Mouse (Mus musculus) kidney, embryonic 14.5 days (tissue): ENCODE measurements around the gene Fut1. TPM values are rescaled to one million over a fixed set of nuclear protein-coding genes. Genes with fewer than 3 reads are reported as not detected.

ENCODE experiments used
- ATAC-seq: fragments of 200-750 bp; cut with Nextera tagmentation; 2 replicates; pipeline ENCODE4 v1.8.0; 2017; ENCODE audit warnings: moderate number of reproducible peaks, mild to moderate bottlenecking, moderate TSS enrichment, moderate library complexity; ENCODE audit not compliant: low FRiP score, low TSS enrichment
- H3K27ac ChIP-seq: fragments of 300-500 bp; sonication (generic); 2 replicates; pipeline ENCODE4 v1.5.1; 2014; ENCODE audit warnings: low read depth, mild to moderate bottlenecking, low read length, moderate library complexity, mixed read lengths
- H3K27me3 ChIP-seq: fragments of 300-500 bp; sonication (generic); 2 replicates; pipeline ENCODE4 v1.6.1; 2014; ENCODE audit warnings: mild to moderate bottlenecking, low read length; ENCODE audit not compliant: control insufficient read depth, insufficient read depth
- H3K36me3 ChIP-seq: fragments of 300-500 bp; sonication (generic); 2 replicates; pipeline ENCODE4 v1.6.1; 2014; ENCODE audit warnings: low read length, mixed read lengths; ENCODE audit not compliant: control insufficient read depth, insufficient read depth
- H3K4me1 ChIP-seq: fragments of 300-500 bp; sonication (generic); 2 replicates; pipeline ENCODE4 v1.6.1; 2014; ENCODE audit warnings: low read length, mixed read lengths; ENCODE audit not compliant: control insufficient read depth, insufficient read depth
- H3K4me2 ChIP-seq: fragments of 300-500 bp; sonication (generic); replicated peaks from 2 replicates; pipeline ENCODE4 v1.6.1; 2014; ENCODE audit warnings: low read depth, mild to moderate bottlenecking, low read length
- H3K4me3 ChIP-seq: fragments of 300-500 bp; sonication (generic); 2 replicates; pipeline ENCODE4 v1.5.1; 2014; ENCODE audit warnings: mild to moderate bottlenecking, low read length
- H3K9ac ChIP-seq: fragments of 300-500 bp; sonication (generic); 2 replicates; pipeline ENCODE4 v1.6.1; 2014; ENCODE audit warnings: low read depth, mild to moderate bottlenecking, low read length, moderate library complexity
- H3K9me3 ChIP-seq: fragments of 300-500 bp; sonication (generic); 2 replicates; pipeline ENCODE4 v1.6.1; 2016; ENCODE audit warnings: low read length; ENCODE audit not compliant: control insufficient read depth
- WGBS: fragments of 180-500 bp; shearing (Covaris S2); extraction: QIAGEN DNeasy Blood & Tissue Kit; methylation state at CpG from one replicate; pipeline ENCODE4 v1.1.7; 2014; 5-methylcytosine and 5-hydroxymethylcytosine counted together
- polyA plus RNA-seq: library from polyadenylated mRNA; unstranded; fragments of >200 nt; fragmentation: Nextera tagmentation; extraction: Ambion mirVana; gene quantifications from 2 replicates; pipeline ENCODE4 v1.2.1, GENCODE M21; 2014

Fut1 gene
- polyA plus RNA-seq, 1 experiment from 2014 or later = 0.14 TPM

DNA sequence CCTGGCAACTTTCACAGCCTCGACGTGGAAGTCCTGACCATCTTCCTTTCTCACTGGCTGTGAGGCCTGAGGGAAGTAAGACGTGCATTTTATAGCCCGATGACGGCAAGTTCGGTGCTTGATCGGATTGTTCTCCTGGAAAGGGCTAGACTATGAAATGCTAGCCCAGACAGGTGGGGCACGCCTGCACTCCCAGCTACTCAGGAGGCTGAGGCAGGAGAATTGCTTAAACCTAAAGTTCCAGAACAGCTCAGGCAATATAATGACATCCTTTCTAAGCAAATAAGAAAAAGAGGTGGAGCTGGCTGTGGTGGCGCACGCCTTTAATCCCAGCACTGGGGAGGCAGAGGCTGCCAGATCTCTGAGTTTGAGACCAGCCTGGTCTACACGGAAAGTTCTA, 6.4 kb downstream of the Fut1 start:
- H3K27me3 ChIP-seq = peaks cover 16% of the 10 kb centered on the region
- no peak for ATAC-seq
- H3K9ac ChIP-seq = no peak overlapping the region
- H3K4me1 ChIP-seq = peaks cover 4% of the 10 kb centered on the region; the same call in 1 of the 2 replicates
- no peak overlapping the region for H3K4me3 ChIP-seq
- no peaks in the 10 kb centered on the region for H3K9me3 ChIP-seq
- no peak overlapping the region for H3K4me2 ChIP-seq
- H3K36me3 ChIP-seq = no peaks in the 10 kb centered on the region
- WGBS = 95% methylated on average over 11 of the region's 11 CpGs
- H3K27ac ChIP-seq = no peak overlapping the region

DNA sequence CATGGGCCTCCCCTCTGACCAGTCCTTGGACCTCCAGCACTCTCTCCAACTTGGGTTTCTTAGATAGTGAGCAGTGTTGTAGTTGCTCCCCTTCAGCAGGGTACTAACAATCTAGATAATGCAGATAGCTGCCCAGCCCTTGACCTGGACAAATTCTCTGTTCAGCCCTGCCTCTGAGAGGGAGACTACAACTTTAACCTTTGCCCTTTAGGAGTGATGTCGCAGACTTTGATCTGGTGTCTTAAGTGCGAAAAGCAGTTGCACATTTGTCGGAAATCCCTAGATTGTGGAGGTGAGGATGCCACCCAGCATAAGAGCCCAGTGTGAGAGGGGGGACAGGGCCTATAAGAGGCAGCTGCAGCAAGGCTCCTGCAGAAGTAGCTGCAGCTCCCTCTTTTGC, 7.6 kb downstream of the Fut1 start:
- Histone ChIP-seq H3K27ac (no peak overlapping the region), H3K27me3 (peaks cover 9% of the 10 kb centered on the region; the same call in 1 of the 2 replicates), H3K9me3 (no peaks in the 10 kb centered on the region), H3K4me3 (no peak overlapping the region), H3K4me2 (no peak overlapping the region), H3K36me3 (no peaks in the 10 kb centered on the region), H3K4me1 (peaks cover 4% of the 10 kb centered on the region; the same call in 1 of the 2 replicates), H3K9ac (no peak overlapping the region)
- ATAC-seq = no peak
- 39% methylated on average over 3 of the region's 3 CpGs for WGBS

DNA sequence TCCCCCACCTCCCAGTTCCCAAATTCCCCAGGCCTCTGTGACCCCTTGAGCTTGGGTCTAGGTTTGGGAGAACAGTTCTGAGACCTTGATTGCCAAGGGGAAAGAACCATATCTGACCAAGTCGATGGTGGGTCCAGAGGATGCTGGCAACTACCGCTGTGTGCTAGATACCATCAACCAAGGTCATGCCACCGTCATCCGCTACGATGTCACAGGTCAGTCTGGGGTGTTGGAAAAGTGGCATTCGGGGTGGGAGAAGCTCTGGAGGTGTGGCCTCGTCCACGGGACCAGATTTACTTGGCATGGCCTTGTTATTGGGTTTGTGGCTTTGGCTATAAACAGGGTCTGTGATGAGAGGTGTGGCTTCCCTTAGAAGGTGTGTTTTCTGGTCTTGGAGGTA, 8.4 kb downstream of the Fut1 start:
- WGBS = 87% methylated on average over 8 of the region's 8 CpGs
- H3K4me3 ChIP-seq = no peak overlapping the region
- peaks cover 9% of the 10 kb centered on the region; the same call in 1 of the 2 replicates for H3K27me3 ChIP-seq

DNA sequence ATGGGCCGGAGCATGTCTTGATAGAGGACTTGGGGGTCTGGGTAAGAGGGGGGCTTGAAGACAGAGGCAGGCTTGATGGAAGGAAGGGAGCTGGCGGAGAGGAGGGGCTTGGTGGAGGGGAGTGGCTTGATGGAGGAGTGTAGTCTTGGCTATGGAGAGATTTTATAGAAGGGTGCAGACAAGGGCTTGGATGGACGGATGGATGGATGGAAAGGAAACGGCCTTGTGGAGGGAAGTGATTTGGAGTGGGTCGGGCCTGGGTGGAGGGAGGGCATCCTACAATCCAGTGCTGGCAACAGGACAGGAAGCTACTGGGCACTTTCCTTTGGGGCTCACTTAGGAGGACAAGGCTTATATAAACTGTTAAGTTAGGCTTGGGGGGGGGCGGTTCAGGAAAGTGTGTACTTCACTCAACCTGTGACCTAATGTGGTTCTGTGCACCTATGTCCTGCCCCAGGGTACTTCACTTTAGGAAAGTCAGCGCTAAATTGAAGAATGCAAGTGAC, 9.5 kb downstream of the Fut1 start:
- Histone ChIP-seq H3K9ac (peak overlapping the region; percentile 28; the same call in 1 of the 2 replicates), H3K27ac (0 out of 2 replicates have a peak overlapping the region, but pooled peaks have one; percentile 42), H3K4me1 (peaks cover 4% of the 10 kb centered on the region; the same call in 1 of the 2 replicates), H3K4me3 (no peak overlapping the region), H3K9me3 (no peaks in the 10 kb centered on the region), H3K36me3 (no peaks in the 10 kb centered on the region), H3K27me3 (peaks cover 9% of the 10 kb centered on the region; the same call in 1 of the 2 replicates), H3K4me2 (no peak overlapping the region)
- WGBS = 86% methylated on average over 7 of the region's 7 CpGs
- ATAC-seq = no peak

More for the DNA sequence above, 8.4 kb downstream of the Fut1 start:
- H3K36me3 ChIP-seq = no peaks in the 10 kb centered on the region
- no peak for ATAC-seq
- no peaks in the 10 kb centered on the region for H3K9me3 ChIP-seq
- no peak overlapping the region for H3K9ac ChIP-seq
- H3K27ac ChIP-seq = no peak overlapping the region
- peaks cover 4% of the 10 kb centered on the region; the same call in 1 of the 2 replicates for H3K4me1 ChIP-seq
- H3K4me2 ChIP-seq = no peak overlapping the region

DNA sequence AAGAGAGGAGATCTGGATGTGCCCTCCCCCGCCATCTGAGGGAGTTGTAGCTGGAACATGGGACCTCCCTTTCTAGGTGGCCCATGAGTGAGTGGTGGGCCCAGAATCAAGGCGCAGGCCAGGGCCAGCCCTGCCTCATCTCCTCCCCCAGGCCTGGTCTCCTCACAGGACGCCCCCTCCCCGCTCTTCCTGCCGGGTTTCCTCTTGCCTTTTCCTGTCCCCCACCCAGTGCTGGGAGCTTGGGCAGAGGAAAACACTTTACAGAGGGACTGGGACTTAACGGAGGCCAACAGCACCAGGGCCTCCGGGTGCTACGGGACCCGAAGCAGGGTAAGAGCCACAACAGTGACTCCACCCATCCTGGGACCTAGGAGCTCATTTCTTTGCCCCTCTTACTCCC, 10.2 kb downstream of the Fut1 start, which contains the start of gene Rasip1:
Gene Rasip1, plus strand, starts transcription at position 228 of the 400 bp plus-strand sequence.
- Histone ChIP-seq H3K27ac (peak within 1 kb of the TSS; percentile 42; the same call in 1 of the 2 replicates), H3K27me3 (peaks cover 9% of the 10 kb centered on the region; the same call in 1 of the 2 replicates), H3K4me1 (peaks cover 5% of the 10 kb centered on the region), H3K9ac (peak within 1 kb of the TSS; percentile 70), H3K36me3 (no peaks in the 10 kb centered on the region), H3K9me3 (no peaks in the 10 kb centered on the region), H3K4me2 (peak within 1 kb of the TSS; percentile 94), H3K4me3 (peak within 1 kb of the TSS; percentile 51)
- WGBS = 78% methylated on average over 9 of the region's 9 CpGs
- 0 out of 2 replicates have a peak, but pooled peaks have one; percentile 18 for ATAC-seq

DNA sequence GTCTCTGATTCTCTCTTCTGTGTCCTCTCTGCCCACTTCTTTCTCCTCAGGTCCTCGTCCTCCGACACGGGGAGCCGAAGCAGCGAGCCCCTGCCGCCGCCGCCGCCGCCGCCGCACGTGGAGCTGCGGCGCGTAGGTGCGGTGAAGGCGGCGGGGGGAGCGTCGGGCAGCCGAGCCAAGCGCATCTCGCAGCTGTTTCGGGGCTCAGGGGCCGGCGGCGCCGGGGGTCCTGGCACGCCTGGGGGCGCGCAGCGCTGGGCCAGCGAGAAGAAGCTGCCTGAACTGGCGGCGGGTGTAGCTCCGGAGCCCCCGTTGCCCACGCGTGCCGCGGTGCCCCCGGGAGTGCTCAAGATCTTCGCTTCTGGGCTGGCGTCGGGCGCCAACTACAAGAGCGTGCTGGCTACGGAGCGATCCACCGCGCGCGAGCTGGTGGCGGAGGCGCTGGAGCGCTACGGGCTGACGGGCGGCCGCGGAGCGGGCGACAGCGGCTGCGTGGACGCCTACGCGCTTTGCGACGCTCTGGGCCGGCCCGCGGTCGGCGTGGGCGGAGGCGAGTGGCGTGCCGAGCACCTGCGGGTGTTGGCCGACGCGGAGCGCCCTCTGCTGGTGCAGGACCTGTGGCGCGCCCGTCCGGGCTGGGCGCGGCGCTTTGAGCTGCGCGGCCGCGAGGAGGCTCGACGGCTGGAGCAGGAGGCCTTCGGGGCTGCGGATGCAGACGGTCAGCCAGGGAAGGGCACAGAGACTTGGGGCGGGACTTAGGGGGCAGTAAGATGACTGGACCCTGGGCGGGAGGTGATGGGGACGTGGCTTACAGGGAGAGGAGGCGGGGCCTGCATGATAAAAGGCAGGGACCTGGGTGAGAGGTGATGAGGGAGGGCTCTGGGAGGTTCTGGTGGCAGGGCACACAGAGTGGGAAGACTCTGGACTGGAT, 11.5 kb downstream of the Fut1 start:
- H3K36me3 ChIP-seq = no peaks in the 10 kb centered on the region
- peaks cover 10% of the 10 kb centered on the region for H3K4me1 ChIP-seq
- WGBS = under 1% methylated on average over 98 of the region's 105 CpGs
- H3K4me2 ChIP-seq = peak overlapping the region; percentile 94
- peak; percentile 79 for ATAC-seq
- H3K27ac ChIP-seq = peak overlapping the region; percentile 12; the same call in 1 of the 2 replicates
- peak overlapping the region; percentile 70 for H3K9ac ChIP-seq
- H3K9me3 ChIP-seq = no peaks in the 10 kb centered on the region
- H3K4me3 ChIP-seq = peak overlapping the region; percentile 51
- peaks cover 16% of the 10 kb centered on the region; the same call in 1 of the 2 replicates for H3K27me3 ChIP-seq

DNA sequence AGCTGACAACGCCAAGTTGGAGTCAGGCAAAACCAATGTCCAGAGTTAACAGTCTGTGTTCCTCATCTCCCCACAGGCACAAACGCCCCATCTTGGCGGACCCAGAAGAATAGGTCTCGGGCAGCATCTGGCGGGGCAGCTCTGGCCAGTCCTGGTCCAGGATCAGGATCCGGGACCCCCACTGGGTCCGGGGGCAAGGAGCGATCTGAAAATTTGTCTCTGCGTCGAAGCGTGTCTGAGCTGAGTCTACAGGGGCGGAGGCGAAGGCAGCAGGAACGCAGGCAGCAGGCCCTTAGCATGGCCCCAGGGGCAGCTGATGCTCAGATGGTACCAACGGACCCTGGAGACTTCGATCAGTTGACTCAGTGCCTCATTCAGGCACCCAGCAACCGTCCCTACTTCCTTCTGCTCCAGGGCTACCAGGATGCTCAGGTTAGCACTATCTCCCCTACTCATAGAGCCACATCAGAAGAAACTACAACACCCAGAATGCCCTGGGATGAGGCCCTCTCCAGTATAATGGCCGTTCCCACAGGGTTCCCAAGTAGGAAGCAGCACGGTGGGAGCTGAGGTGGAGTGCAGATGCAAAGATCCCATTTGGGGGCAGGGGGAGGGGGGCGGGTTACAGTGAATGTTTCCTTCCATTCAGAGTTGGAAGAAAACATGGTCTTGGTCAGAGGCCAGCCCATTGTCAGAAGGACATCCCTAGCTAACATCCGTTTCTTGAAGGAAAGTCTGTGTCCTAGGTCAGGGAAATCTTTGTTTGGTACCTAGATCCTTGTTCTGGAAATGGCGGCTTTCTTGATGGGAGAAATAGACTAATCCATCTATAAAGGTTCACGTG, 13.2 kb downstream of the Fut1 start:
- Histone ChIP-seq H3K4me3 (no peak overlapping the region), H3K9me3 (no peaks in the 10 kb centered on the region), H3K4me1 (peaks cover 10% of the 10 kb centered on the region), H3K9ac (no peak overlapping the region), H3K36me3 (no peaks in the 10 kb centered on the region), H3K27me3 (peaks cover 16% of the 10 kb centered on the region; the same call in 1 of the 2 replicates), H3K27ac (no peak overlapping the region), H3K4me2 (no peak overlapping the region)
- ATAC-seq = no peak
- WGBS = 74% methylated on average over 23 of the region's 23 CpGs

DNA sequence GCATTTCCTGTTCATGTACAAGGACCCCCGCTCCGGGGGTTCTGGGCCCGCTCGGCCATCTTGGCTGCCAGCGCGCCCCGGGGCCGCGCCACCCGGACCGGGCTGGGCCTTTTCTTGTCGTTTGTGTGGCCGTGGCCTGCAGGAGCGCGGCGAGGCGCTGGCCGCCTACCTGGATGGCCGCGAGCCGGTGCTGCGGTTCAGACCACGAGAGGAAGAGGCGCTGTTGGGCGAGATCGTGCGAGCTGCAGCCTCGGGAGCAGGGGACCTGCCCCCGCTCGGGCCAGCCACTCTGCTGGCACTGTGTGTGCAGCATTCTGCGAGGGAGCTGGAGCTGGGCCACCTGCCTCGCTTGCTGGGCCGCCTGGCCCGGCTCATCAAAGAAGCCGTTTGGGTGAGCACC, 15.4 kb downstream of the Fut1 start:
- 14% methylated on average over 30 of the region's 35 CpGs for WGBS
- Histone ChIP-seq H3K27me3 (peaks cover 11% of the 10 kb centered on the region; the same call in 1 of the 2 replicates), H3K4me1 (peaks cover 14% of the 10 kb centered on the region), H3K9ac (peak overlapping the region; percentile 53), H3K36me3 (0 out of 2 replicates have a peak, but pooled peaks cover 4% of the 10 kb centered on the region), H3K4me3 (peak overlapping the region; percentile 22), H3K9me3 (no peaks in the 10 kb centered on the region; the same call in 1 of the 2 replicates), H3K4me2 (peak overlapping the region; percentile 46), H3K27ac (no peak overlapping the region)
- ATAC-seq = no peak; the same call in 1 of the 2 replicates
